Mouse (Mus musculus) embryonic facial prominence, embryonic 13.5 days (tissue): ENCODE results near the gene Ccl19. TPM values are rescaled to one million over a fixed set of nuclear protein-coding genes. Genes with fewer than 3 reads are reported as not detected.
"Not testable (repeated sequence)": the region's sequence is repeated elsewhere in the genome, so short reads cannot be mapped to it uniquely, and the experiment has no call there.

Experiments used
- ATAC-seq: fragments of 200-750 bp; cut with Nextera tagmentation; 2 replicates; pipeline ENCODE4 v1.8.0; 2017; ENCODE audit warnings: low read depth; ENCODE audit not compliant: insufficient number of reproducible peaks, insufficient read depth, low FRiP score, low TSS enrichment
- H3K27ac ChIP-seq: fragments of 300-500 bp; sonication (generic); 2 replicates; pipeline ENCODE4 v1.5.1; 2015; ENCODE audit warnings: moderate library complexity, mild to moderate bottlenecking, inconsistent platforms
- H3K27me3 ChIP-seq: fragments of 300-500 bp; sonication (generic); 2 replicates; pipeline ENCODE4 v1.6.1; 2015; ENCODE audit warnings: mild to moderate bottlenecking, inconsistent platforms
- H3K36me3 ChIP-seq: fragments of 300-500 bp; sonication (generic); 2 replicates; pipeline ENCODE4 v1.6.1; 2015; ENCODE audit warnings: mild to moderate bottlenecking, inconsistent platforms
- H3K4me1 ChIP-seq: fragments of 300-500 bp; sonication (generic); 2 replicates; pipeline ENCODE4 v1.6.1; 2015; ENCODE audit warnings: inconsistent platforms
- H3K4me2 ChIP-seq: fragments of 300-500 bp; sonication (generic); 2 replicates; pipeline ENCODE4 v1.6.1; 2015; ENCODE audit warnings: moderate library complexity, mild to moderate bottlenecking, inconsistent platforms
- H3K4me3 ChIP-seq: fragments of 300-500 bp; sonication (generic); 2 replicates; pipeline ENCODE4 v1.5.1; 2015; ENCODE audit warnings: mild to moderate bottlenecking, inconsistent platforms
- H3K9ac ChIP-seq: fragments of 300-500 bp; sonication (generic); 2 replicates; pipeline ENCODE4 v1.6.1; 2015; ENCODE audit warnings: mild to moderate bottlenecking, inconsistent platforms
- H3K9me3 ChIP-seq: fragments of 300-500 bp; sonication (generic); 2 replicates; pipeline ENCODE4 v1.6.1; 2016; ENCODE audit warnings: inconsistent platforms
- WGBS: fragments of 180-500 bp; shearing (Covaris S2); methylation state at CpG from one replicate; pipeline ENCODE4 v1.1.7; 2015; ENCODE audit warnings: mixed read lengths; 5-methylcytosine and 5-hydroxymethylcytosine counted together
- polyA plus RNA-seq: library from polyadenylated mRNA; unstranded; fragments of >200 nt; fragmentation: Nextera tagmentation; extraction: Ambion mirVana; gene quantifications from 2 replicates; pipeline ENCODE4 v1.2.1, GENCODE M21; 2015

The Ccl19 gene
- not detected in 2 replicates for polyA plus RNA-seq

DNA sequence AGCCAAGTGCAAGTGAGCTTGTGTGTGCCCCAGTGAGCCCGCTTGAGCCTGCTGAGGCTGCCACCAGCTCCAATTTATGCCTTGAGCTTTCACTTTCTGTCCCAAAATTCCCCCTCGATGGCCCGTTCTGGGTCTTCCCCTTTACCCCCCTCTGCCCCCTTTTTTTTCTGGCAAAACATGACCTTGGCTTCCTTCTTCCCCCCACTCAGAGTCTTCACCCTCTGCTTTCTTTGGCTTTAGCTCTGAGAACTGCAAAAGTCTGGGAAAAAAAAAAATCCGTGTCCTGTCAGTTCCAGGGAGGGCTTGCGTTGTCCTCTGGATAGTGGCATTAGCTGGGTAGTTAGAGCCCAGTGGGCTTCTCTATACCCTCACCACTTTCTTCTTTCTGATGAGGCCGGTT lies at the start of gene Ccl19:
Gene Ccl19 (minus strand): TSS at position 101 of the 400 bp plus-strand sequence.
- H3K4me2 ChIP-seq, ATAC-seq, H3K9me3 ChIP-seq, H3K4me3 ChIP-seq, H3K9ac ChIP-seq, H3K4me1 ChIP-seq, H3K36me3 ChIP-seq, H3K27ac ChIP-seq, H3K27me3 ChIP-seq: not testable (repeated sequence)
- WGBS: no CpG with 5 or more reads among the region's 6 CpGs

DNA sequence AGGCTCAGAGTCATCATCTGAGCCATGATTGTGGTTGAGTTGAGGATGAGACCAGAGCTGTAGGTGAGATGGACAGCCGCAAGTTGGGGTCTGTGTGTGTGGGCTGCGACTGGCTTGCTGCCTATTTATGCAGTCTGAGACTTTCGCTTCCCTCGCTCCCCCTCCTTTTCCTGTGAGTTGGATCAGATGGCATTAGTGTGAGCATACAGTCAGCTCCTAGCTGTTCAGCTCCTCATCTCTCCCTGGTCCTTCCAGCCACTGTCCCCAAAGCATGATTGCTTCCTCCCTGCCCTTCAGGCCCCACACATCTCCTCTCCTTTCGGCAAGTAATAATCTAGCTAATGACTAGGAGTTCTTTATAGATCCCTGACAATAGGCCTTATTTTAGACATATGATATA lies 17.5 kb upstream of the Ccl19 start, which contains the start of gene Ccl21a:
Gene Ccl21a (minus strand): TSS at position 101 of the 400 bp plus-strand sequence.
- not testable (repeated sequence) for H3K4me1 ChIP-seq, H3K9me3 ChIP-seq, H3K36me3 ChIP-seq, H3K27ac ChIP-seq, ATAC-seq, H3K4me2 ChIP-seq, H3K27me3 ChIP-seq, H3K9ac ChIP-seq, H3K4me3 ChIP-seq
- no CpG with 5 or more reads among the region's 5 CpGs for WGBS

GRCm38 (mm10) chr4:42735245-42735644 lies 21.1 kb downstream of the Ccl19 start, which contains the start of gene 4930578G10Rik:
Gene 4930578G10Rik (plus strand): TSS chr4:42735545.
- WGBS: no CpG with 5 or more reads among the region's 13 CpGs
- not testable (repeated sequence) for ATAC-seq, H3K27me3 ChIP-seq, H3K36me3 ChIP-seq, H3K4me2 ChIP-seq, H3K27ac ChIP-seq, H3K4me1 ChIP-seq, H3K4me3 ChIP-seq, H3K9me3 ChIP-seq, H3K9ac ChIP-seq

Other genes with a start within 250 kb of the Ccl19 start
- 0.29 TPM in 1 of 2 replicates, not detected in the other for gene Fam205a2, start 228.4 kb downstream of the Ccl19 start, polyA plus RNA-seq
- gene Gm10591, start 144.4 kb downstream of the Ccl19 start, polyA plus RNA-seq: 0.92 TPM in 1 of 2 replicates, not detected in the other
- not detected in 2 replicates for gene Gm2564, start 126.9 kb downstream of the Ccl19 start, polyA plus RNA-seq
- gene Ccl27b, start 101.3 kb downstream of the Ccl19 start, polyA plus RNA-seq: not detected in 2 replicates
- not detected in 2 replicates for gene Il11ra2, start 94.7 kb downstream of the Ccl19 start, polyA plus RNA-seq
- gene 4930578G10Rik, start 21.0 kb downstream of the Ccl19 start, polyA plus RNA-seq: 0.48 TPM in 1 of 2 replicates, not detected in the other
- 24.5 and 32.3 TPM in 2 replicates for gene Ccl21a, start 17.4 kb upstream of the Ccl19 start, polyA plus RNA-seq
- gene Fam205a1, start 97.3 kb upstream of the Ccl19 start, polyA plus RNA-seq: not detected in 2 replicates
- gene Gm12394, start 100.2 kb upstream of the Ccl19 start, polyA plus RNA-seq: 0.13 and 0.43 TPM in 2 replicates
- 0.90 TPM in 1 of 2 replicates, not detected in the other for gene Fam205c, start 117.7 kb upstream of the Ccl19 start, polyA plus RNA-seq
- 1.4 and 2.3 TPM in 2 replicates for gene Phf24, start 160.1 kb upstream of the Ccl19 start, polyA plus RNA-seq
- gene Dnajb5, start 193.2 kb upstream of the Ccl19 start, polyA plus RNA-seq: 7.2 and 8.0 TPM in 2 replicates
- 0.25 and 1.2 TPM in 2 replicates for gene 1700022I11Rik, start 213.0 kb upstream of the Ccl19 start, polyA plus RNA-seq
- gene Vcp, start 243.9 kb upstream of the Ccl19 start, polyA plus RNA-seq: 530 and 567 TPM in 2 replicates